Mouse (Mus musculus): ENCODE measurements around the gene Opcml.

DNA sequence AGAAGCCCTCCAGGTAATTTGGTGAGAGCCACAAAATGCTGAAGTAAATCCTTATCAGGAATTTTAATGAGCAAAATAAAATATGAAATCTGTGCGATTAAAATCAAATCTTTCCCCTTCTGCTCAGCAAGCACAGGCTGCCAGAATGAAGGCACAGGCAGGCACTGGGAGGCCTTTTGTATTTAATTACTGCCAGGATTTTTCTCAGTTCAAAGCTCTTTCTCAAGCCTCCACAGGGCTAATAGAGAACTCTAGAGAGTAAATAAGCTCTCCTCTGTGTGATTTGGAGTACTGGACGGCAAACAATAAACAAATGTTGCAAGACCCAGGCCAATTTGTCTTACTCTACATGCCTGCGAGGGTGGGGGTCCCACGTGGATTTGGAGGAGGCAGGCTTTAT lies 208.2 kb downstream of the Opcml start:
- TF ChIP-seq POLR2A (IDR thresholded peaks at IDR 0.05; ENCODE audit: low read depth, low read length), result no peak
- TF ChIP-seq CTCF (IDR thresholded peaks at IDR 0.05; ENCODE audit: extremely low read depth, insufficient read length, insufficient replicate concordance, low read depth, low read length), result no peak

Measured in small intestine, adult 2 months (tissue).